Comparison of ENCODE assay signal across 8 mouse cellular contexts in the genomic region with DNA sequence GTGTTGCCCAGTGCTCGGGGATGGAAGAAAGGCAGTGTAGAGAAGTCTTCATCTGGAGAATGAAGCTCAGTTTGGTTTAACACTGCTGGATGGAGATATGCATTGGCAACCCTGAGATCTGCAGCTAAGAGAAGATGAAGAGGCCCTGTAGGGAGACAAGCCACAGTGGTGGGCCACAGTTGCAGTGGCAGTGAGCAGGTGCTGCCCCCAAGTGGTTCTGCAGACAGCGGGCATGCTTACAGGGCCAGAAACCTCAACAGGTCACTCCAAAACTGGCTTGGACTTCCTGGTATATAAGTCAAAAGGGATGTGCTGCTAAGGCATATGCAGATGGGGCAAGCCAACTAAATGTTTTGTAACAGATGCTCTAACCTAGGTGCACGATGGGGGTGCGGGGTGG. TPM values are rescaled to one million over a fixed set of nuclear protein-coding genes. Genes with fewer than 3 reads are reported as not detected.
DNase-seq lines count a peak whose midpoint lies in the region; ATAC-seq lines count a peak whose summit lies in the region.

No protein-coding gene starts in this region.

- DNase-seq in A20 (ENCODE audit: low read depth, low spot score), result peak; percentile 19
- DNase-seq in MN1 (ENCODE audit: low spot score), result peak; percentile 49
- DNase-seq in heart, adult 18-20 months, result peak; percentile 43 to 73
- peak; percentile 43 to 57 for DNase-seq in kidney, adult 8-10 months
- DNase-seq in lung, postnatal 25 days (ENCODE audit: low spot score), result peak; percentile 60
- DNase-seq in right cerebral cortex, adult 2 months (ENCODE audit: low spot score in 2 of 2), result peak; percentile 49 to 50
- DNase-seq in urinary bladder, postnatal 4 days (ENCODE audit: low spot score in 2 of 2), result peak; percentile 48 to 64

- ATAC-seq in common myeloid progenitor, adult 5-6 weeks (replicated peaks; ENCODE audit: low read depth, poor library complexity, severe bottlenecking), result peak; percentile 94

RNA-seq across cellular contexts. Expression of gene Xcl1, which starts 30.3 kb away (rescaled TPM):
- 2.5 TPM in 1 of 2 replicates, not detected in the other for total RNA-seq in common myeloid progenitor, adult 5-6 weeks (2017)
- total RNA-seq in heart, adult 18-20 months (2021), result under 1 TPM; 0.57 to 0.62 TPM

Comparison
In these comparisons a context has a peak if more than half of its experiments do, and no peak if none do; other contexts are left out.
1. Peak in every context shown above with its lines: DNase-seq and ATAC-seq.